Mouse (Mus musculus): Measurements from ENCODE around the gene Zfhx3.

Zfhx3 gene

GRCm38 (mm10) chr8:108089632-108090031, 147.2 kb downstream of the Zfhx3 start:
- no peak for DNase-seq (ENCODE audit: low spot score in 2 of 2)

- no peak for DNase-seq (ENCODE audit: low spot score in 2 of 2)
Measured at GRCm38 (mm10) chr8:108098598-108098997, 156.2 kb downstream of the Zfhx3 start.

DNA sequence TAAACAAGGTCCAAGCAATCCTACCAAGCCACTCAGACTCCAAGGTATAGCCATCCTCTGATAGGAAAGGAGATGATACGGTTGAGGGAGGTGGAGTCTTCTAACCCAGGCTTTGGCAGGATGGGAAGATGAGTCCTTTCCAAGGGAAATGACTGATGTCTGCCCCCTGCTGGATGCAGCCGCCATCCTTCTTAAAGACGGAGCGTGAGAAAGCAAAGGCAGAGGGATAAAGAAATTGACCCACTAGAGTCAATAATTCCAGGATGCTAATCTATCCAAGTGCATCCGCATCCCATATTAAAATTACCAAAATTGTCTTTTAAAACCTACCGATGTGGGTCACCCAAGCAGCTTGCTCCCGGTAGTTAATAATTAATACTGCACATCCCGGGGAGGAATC, 158.7 kb downstream of the Zfhx3 start:
- DNase-seq (ENCODE audit: low spot score in 2 of 2): peak in 1 of 2 experiments; percentile 53

DNA sequence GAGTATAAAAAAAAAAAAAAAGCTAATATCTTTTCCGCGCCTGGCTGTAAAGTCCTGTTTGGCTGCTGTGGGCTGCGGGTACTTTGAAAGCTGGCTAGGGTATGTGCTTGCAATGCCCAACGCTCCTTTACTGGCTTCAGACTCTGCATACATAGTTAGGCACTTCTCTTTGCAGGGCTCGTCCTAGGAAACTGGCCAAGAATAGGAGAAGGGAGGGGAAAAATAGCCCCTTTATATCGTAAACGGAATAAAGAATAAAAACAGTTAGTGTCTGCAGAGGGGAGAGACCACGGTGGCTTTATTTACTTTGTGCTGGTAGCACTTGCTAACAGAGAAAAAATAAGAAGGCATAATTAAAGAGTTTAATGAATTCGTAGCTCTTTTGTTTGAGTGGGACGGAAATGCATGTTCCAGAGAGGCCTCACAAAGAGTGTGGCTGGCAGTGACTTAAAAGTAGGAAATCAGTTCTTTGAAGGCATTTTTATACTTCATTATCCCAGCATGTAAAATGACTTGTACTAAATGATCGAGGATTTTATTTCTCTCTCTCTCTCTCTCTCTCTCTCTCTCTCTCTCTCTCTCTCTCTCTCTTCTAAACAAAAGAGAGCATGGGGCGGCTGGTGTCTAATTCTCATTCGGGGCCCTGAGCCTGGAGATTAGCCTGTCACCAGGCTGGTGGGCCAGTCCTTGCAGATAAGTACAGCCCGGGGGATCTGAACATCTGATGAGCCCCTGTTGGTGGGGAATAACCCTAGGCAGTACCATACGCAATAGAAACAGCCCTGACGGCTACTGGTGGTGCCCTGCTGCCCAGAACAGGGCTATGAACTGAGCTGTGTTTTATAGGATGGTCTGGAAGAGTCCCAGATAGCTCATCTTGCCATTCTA, 159.8 kb downstream of the Zfhx3 start:
- DNase-seq (ENCODE audit: low spot score in 2 of 2): peak in 1 of 2 experiments; percentile 25

GRCm38 (mm10) chr8:108104471-108105098, 162.1 kb downstream of the Zfhx3 start:
- DNase-seq (ENCODE audit: low spot score in 2 of 2): no peak

- peak in 1 of 2 experiments; percentile 22 for DNase-seq (ENCODE audit: low spot score in 2 of 2)
Measured at GRCm38 (mm10) chr8:108125053-108125452, 182.6 kb downstream of the Zfhx3 start.

- DNase-seq (ENCODE audit: low spot score in 2 of 2): no peak
Measured at GRCm38 (mm10) chr8:108125491-108125890, 183.0 kb downstream of the Zfhx3 start.

- DNase-seq (ENCODE audit: low spot score in 2 of 2): no peak
Measured at GRCm38 (mm10) chr8:108146536-108146935, 204.1 kb downstream of the Zfhx3 start.

DNA sequence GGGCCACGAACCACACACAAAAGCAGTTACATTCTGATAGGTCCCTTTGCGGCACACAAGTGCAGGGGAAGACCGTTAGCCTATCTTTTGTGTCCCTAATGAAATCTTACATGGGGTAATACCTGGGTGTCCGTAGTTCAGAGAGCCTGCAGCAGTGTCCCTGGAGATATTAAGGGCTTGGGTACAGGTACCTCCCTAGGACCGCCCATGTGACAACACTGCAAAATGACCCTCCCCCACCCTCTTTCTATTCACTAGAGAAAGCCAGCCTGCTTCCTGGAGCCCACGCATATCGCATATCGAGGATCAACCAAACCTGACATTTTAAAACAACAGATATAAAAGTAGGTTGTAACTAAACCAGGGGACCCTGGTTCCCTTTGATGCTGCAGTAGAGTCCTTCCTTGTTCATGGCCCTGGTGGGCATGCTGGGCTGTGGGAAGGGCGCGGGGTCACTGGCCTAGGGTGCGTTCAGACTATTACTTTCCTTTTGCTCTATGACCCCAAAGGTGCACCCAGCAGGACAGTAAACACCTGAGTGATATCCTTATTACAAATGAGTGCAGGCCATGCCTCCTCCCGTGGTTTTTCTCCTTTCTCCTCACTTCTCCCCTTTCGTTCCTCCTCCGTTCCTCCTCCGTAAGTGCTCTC, 206.3 kb downstream of the Zfhx3 start:
- DNase-seq (ENCODE audit: low spot score in 2 of 2): no peak

GRCm38 (mm10) chr8:108170804-108171203, 228.4 kb downstream of the Zfhx3 start:
- no peak for DNase-seq (ENCODE audit: low spot score in 2 of 2)

GRCm38 (mm10) chr8:108183296-108183695, 240.9 kb downstream of the Zfhx3 start:
- DNase-seq (ENCODE audit: low spot score in 2 of 2): no peak

DNA sequence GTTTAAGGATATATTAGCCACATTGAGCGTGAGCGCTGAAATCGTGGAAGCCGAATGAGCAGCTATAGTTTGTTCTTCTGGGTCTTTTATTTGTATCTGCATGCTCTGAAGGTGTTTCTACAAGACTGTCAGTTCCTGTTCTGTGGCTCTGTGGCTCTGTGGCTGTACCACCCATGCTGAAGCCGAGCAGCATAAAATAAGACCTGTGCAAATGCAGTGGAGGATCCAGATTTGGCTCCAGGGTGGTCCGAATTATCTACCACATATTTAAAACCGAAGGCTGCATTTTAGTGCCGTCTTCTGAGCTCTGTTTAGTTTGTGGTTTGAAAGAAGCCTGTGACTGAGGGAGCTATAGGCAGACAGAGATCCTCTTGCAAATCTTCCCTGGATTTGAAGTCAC, 241.5 kb downstream of the Zfhx3 start:
- no peak for DNase-seq (ENCODE audit: low spot score in 2 of 2)

- DNase-seq (ENCODE audit: low spot score in 2 of 2): no peak
Measured at GRCm38 (mm10) chr8:108186289-108186688, 243.8 kb downstream of the Zfhx3 start.

DNA sequence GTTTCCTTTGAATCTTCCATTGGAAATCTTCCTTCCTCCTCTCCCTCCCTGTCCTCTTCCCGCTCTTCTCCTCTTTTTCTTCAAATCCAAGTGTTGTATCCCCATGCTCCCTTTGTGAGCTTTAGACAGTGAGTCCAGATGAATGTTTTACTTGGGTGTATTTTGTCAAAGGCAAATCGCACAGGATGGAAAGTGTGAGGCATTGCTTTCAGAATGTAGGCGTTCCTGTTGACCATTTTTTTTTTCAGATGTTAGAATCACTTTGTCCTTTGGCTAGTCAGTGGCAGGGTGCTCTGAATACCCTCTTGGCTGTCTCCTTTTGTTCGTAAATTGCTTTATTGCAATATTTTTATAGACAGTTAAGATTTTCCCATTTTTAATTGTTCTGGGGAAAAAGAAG, 245.6 kb downstream of the Zfhx3 start:
- DNase-seq (ENCODE audit: low spot score in 2 of 2): no peak

DNA sequence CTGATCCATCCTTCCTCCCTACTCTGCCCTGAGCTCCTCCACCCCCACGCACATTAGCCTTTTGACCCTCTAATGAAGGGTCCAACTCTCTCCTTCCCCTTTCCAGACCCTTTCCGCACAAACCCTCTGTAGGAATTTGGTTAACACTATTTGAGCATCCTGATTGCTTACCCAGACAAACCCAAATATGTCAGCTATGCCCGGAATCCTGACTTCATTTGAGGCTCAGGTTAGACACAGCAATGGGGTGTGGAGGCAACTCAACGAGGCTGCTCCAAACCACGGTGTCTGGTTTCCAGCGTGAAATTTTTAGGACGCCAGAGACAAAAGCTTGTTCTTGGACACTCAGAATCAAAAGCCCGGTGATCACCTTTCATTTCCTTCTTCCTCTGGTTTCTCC, 252.1 kb downstream of the Zfhx3 start:
- DNase-seq (ENCODE audit: low spot score in 2 of 2): no peak

DNA sequence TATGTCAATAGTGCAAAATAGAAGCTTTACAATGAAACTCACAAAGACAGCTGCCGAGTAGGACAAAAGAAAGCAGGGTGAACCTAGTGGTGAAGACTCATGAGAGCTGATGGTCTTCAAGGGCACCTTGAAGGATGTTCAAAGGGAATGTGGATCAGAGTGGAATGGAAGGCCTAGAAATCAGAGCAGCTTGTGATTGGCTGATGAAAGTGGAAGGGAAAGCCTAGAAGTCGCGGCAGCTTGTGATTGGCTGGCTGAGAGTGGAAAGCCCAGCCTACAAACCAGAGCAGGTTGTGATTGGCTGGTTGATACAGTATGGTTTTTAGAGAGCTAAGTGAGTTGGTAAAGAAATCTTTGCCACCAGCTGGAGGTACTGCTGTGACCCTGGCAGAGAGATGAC, 272.6 kb downstream of the Zfhx3 start:
- DNase-seq (ENCODE audit: low spot score in 2 of 2): no peak

GRCm38 (mm10) chr8:108218171-108218840, 275.9 kb downstream of the Zfhx3 start:
- DNase-seq (ENCODE audit: low spot score in 2 of 2): no peak

- DNase-seq (ENCODE audit: low spot score in 2 of 2): no peak
Measured at GRCm38 (mm10) chr8:108220511-108220910, 278.1 kb downstream of the Zfhx3 start.

GRCm38 (mm10) chr8:108222091-108222490, 279.6 kb downstream of the Zfhx3 start:
- no peak for DNase-seq (ENCODE audit: low spot score in 2 of 2)

DNA sequence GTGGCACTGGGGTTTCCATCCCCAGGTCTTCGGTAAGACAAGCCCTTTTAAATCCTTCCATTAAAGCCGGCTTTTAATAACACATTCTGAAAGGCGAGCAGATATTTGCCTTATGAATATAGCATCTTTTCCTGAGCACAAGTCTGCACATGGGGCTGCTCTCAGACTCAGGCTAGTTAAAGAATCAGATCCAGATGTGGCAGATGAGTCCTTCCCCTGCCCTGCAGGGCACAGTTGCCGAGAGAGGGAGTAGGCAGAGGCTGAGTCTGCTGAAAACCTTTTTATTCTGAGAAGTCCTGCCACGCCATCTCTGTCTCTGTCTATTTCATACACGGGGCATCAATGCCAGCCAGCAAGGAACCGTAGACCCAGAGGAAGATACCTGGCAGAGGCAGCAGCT, 289.9 kb downstream of the Zfhx3 start:
- DNase-seq (ENCODE audit: low spot score in 2 of 2): no peak

DNA sequence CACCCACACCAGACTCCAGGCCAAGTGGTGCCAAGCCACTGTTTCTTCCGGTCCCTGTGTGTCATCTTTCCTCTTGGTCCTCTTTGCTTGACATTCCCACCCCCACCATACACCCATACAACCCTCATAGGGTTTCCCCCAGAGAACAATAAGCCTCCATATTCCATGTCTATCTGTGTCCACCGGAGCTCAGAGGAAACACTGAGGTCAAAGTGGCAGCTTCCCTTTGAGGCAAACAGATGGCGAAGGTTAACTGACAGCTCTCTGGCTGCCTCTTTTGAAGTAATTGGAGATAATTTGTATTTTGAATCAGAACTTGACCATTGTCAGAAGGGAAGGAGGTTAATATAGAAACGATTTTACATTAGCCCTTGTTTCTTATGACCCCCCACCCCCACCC, 292.0 kb downstream of the Zfhx3 start:
- DNase-seq (ENCODE audit: low spot score in 2 of 2): no peak

- DNase-seq (ENCODE audit: low spot score in 2 of 2): no peak
Measured at GRCm38 (mm10) chr8:108236715-108237114, 294.3 kb downstream of the Zfhx3 start.

Measured in left cerebral cortex, adult 9 months (tissue).